21 mouse cellular contexts compared by ENCODE assay signal in the genomic region with DNA sequence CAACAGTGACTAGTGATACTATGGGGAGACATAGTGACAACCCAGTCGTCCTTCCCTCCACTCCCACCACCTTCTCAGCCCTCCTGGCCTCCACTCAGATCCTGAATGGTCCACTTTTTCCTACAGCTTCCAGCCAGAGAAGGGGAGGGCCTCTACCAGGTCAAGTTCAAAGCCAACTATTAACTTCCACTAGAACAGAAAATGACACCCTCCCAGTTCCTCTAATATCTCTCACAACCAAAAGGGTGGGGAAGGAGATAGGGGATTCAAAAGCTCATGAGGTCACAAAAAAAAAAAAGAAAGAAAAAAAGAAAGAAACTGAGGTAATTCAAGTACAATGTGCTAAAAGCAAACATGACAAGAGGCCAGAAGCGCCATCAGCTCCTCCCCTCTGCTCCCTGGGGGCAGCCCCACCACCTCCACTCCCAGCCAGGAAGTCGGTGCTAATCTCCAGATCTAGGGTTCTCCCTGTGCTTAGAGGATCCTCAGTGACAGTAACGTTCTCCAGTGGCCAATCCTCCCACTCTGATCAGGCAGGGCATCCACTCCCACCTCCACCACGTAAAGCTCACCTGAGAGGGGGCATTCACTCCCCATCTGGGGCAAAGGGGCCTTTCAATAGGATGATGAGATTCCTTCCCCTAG. TPM values are rescaled to one million over a fixed set of nuclear protein-coding genes. Genes with fewer than 3 reads are reported as not detected.
DNase-seq lines count a peak whose midpoint lies in the region; ATAC-seq and TF ChIP-seq lines count a peak whose summit lies in the region.
"Had no signal": no experiment of that assay in that cellular context is flagged by ENCODE, and none has a peak within 500 bp of the region (broad histone marks: within the 10 kb centered on the region; RNA-seq: fewer than 3 reads in every experiment).

No protein-coding gene starts in this region.

- DNase-seq in hindbrain, postnatal 0 days (ENCODE audit: low spot score), result no peak
- no peak for DNase-seq in testis, postnatal 14 days (ENCODE audit: low spot score)
- DNase-seq in liver, embryonic 11.5 days (ENCODE audit: low spot score), result no peak
- no peak for DNase-seq in frontal cortex, postnatal 25 days (ENCODE audit: low spot score in 2 of 2)
- no peak for DNase-seq in cerebellum, adult 18-20 months
- DNase-seq: adrenal gland, postnatal 36 days; cerebellum, adult 2 months; gastrocnemius, postnatal 14 days; kidney, adult 18-20 months; kidney, postnatal 14 days; lung, adult 2 months; spleen, adult 18-20 months; thymus, adult 2 months had no signal

- peaks cover 3% of the 10 kb centered on the region; the same call in 1 of the 2 replicates for H3K9me3 ChIP-seq in hindbrain, embryonic 16.5 days (ENCODE audit: control insufficient read depth, low read length)
- H3K9me3 ChIP-seq in hindbrain, postnatal 0 days (ENCODE audit: low read length), result no peaks in the 10 kb centered on the region
- H3K9me3 ChIP-seq in liver, embryonic 11.5 days (ENCODE audit: control insufficient read depth, low read length), result no peaks in the 10 kb centered on the region
- H3K9me3 ChIP-seq: forebrain, embryonic 12.5 days; hindbrain, embryonic 15.5 days; midbrain, embryonic 13.5 days had no signal

- 32% methylated on average over 5 of the region's 5 CpGs for WGBS in hindbrain, embryonic 16.5 days
- 31% methylated on average over 5 of the region's 5 CpGs for WGBS in hindbrain, postnatal 0 days
- WGBS in liver, embryonic 11.5 days, result 21% methylated on average over 5 of the region's 5 CpGs

- no peak for TF ChIP-seq CTCF in hindbrain, postnatal 0 days (IDR thresholded peaks at IDR 0.05; ENCODE audit: low read depth)
- TF ChIP-seq CTCF in testis, adult 2 months (IDR thresholded peaks at IDR 0.05; ENCODE audit: control insufficient read depth, insufficient read depth, insufficient replicate concordance, low read depth, low read length), result no peak

- H3K4me1 ChIP-seq in hindbrain, embryonic 16.5 days (ENCODE audit: control insufficient read depth, insufficient read depth, low read depth, low read length), result no peaks in the 10 kb centered on the region
- H3K4me1 ChIP-seq in hindbrain, postnatal 0 days (ENCODE audit: insufficient read depth, low read length), result no peaks in the 10 kb centered on the region
- peaks cover 9% of the 10 kb centered on the region for H3K4me1 ChIP-seq in testis, adult 2 months (ENCODE audit: control insufficient read depth, insufficient read depth, low read length)
- peaks cover 9% of the 10 kb centered on the region for H3K4me1 ChIP-seq in liver, embryonic 11.5 days (replicated peaks; ENCODE audit: control insufficient read depth, insufficient read depth, low read length)

- no peak for ATAC-seq in hindbrain, embryonic 16.5 days
- ATAC-seq in hindbrain, postnatal 0 days, result no peak
- ATAC-seq in liver, embryonic 11.5 days (replicated peaks; ENCODE audit: low FRiP score), result peak; percentile 48
- peak; percentile 64 for ATAC-seq in megakaryocyte-erythroid progenitor cell, adult 5-6 weeks (replicated peaks; ENCODE audit: low FRiP score, low TSS enrichment, poor library complexity, severe bottlenecking)
- ATAC-seq: midbrain, embryonic 13.5 days had no signal

- no peak overlapping the region for H3K4me3 ChIP-seq in hindbrain, embryonic 16.5 days (ENCODE audit: low read length)
- H3K4me3 ChIP-seq in hindbrain, postnatal 0 days (ENCODE audit: low read length), result no peak overlapping the region
- H3K4me3 ChIP-seq in testis, adult 2 months (ENCODE audit: control insufficient read depth, low read depth, low read length), result no peak overlapping the region
- H3K4me3 ChIP-seq in liver, embryonic 11.5 days (ENCODE audit: low read depth, low read length), result no peak overlapping the region
- H3K4me3 ChIP-seq: embryonic facial prominence, embryonic 10.5 days; forebrain, embryonic 12.5 days; hindbrain, embryonic 15.5 days; midbrain, embryonic 13.5 days; myocyte had no signal

- no peak for TF ChIP-seq POLR2A in testis, adult 2 months (IDR thresholded peaks at IDR 0.05; ENCODE audit: control insufficient read depth, low read depth, low read length)

- H3K4me2 ChIP-seq in hindbrain, embryonic 16.5 days (ENCODE audit: low read length), result no peak overlapping the region
- H3K4me2 ChIP-seq in hindbrain, postnatal 0 days (ENCODE audit: low read depth, low read length), result no peak overlapping the region
- no peak overlapping the region for H3K4me2 ChIP-seq in liver, embryonic 11.5 days
- H3K4me2 ChIP-seq: forebrain, embryonic 12.5 days; hindbrain, embryonic 15.5 days; midbrain, embryonic 13.5 days had no signal

- H3K36me3 ChIP-seq in hindbrain, embryonic 16.5 days (ENCODE audit: control insufficient read depth, insufficient read depth, low read length), result no peaks in the 10 kb centered on the region
- no peaks in the 10 kb centered on the region for H3K36me3 ChIP-seq in hindbrain, postnatal 0 days (ENCODE audit: insufficient read depth, low read length)
- H3K36me3 ChIP-seq in testis, adult 2 months (ENCODE audit: control insufficient read depth, insufficient read depth, low read length), result no peaks in the 10 kb centered on the region
- H3K36me3 ChIP-seq in liver, embryonic 11.5 days (ENCODE audit: control insufficient read depth, insufficient read depth, low read length), result no peaks in the 10 kb centered on the region
- H3K36me3 ChIP-seq: forebrain, embryonic 12.5 days; hindbrain, embryonic 15.5 days; midbrain, embryonic 13.5 days had no signal

- 0 out of 2 replicates have a peak overlapping the region, but pooled peaks have one; percentile 1 for H3K9ac ChIP-seq in hindbrain, embryonic 16.5 days (ENCODE audit: low read depth, low read length)
- H3K9ac ChIP-seq in hindbrain, postnatal 0 days (replicated peaks; ENCODE audit: low read length), result no peak overlapping the region
- no peak overlapping the region for H3K9ac ChIP-seq in liver, embryonic 11.5 days (ENCODE audit: low read depth, low read length)
- H3K9ac ChIP-seq: forebrain, embryonic 12.5 days; hindbrain, embryonic 15.5 days; midbrain, embryonic 13.5 days had no signal

- no peaks in the 10 kb centered on the region for H3K27me3 ChIP-seq in hindbrain, embryonic 16.5 days (replicated peaks; ENCODE audit: control insufficient read depth, insufficient read depth, low read length)
- H3K27me3 ChIP-seq in hindbrain, postnatal 0 days (ENCODE audit: insufficient read depth, low read length), result no peaks in the 10 kb centered on the region
- H3K27me3 ChIP-seq in testis, adult 2 months (ENCODE audit: control insufficient read depth, insufficient read depth, low read length), result no peaks in the 10 kb centered on the region
- peaks cover 3% of the 10 kb centered on the region; the same call in 1 of the 2 replicates for H3K27me3 ChIP-seq in liver, embryonic 11.5 days (replicated peaks; ENCODE audit: control insufficient read depth, insufficient read depth, low read length)

- H3K27ac ChIP-seq in hindbrain, embryonic 16.5 days (ENCODE audit: low read depth, low read length), result no peak overlapping the region
- no peak overlapping the region for H3K27ac ChIP-seq in hindbrain, postnatal 0 days
- peak overlapping the region; percentile 70; the same call in 1 of the 2 replicates for H3K27ac ChIP-seq in testis, adult 2 months (ENCODE audit: control insufficient read depth, insufficient read depth, low read depth, low read length)
- 0 out of 2 replicates have a peak overlapping the region, but pooled peaks have one; percentile 2 for H3K27ac ChIP-seq in liver, embryonic 11.5 days (ENCODE audit: low read depth, low read length)
- H3K27ac ChIP-seq: embryonic facial prominence, embryonic 10.5 days; forebrain, embryonic 12.5 days; hindbrain, embryonic 15.5 days; midbrain, embryonic 13.5 days had no signal

RNA-seq across cellular contexts. Expression of a gene that starts 50.7 kb away (rescaled TPM):
- polyA plus RNA-seq in hindbrain, embryonic 16.5 days (2015; fragmentation: Nextera tagmentation; extraction: Ambion mirVana), result 1.9 and 2.6 TPM in 2 replicates
- 0.50 TPM in 1 of 2 replicates, not detected in the other for total RNA-seq in hindbrain, postnatal 0 days (2014; rRNA removed)
- 1.7 and 2.2 TPM in 2 replicates for polyA plus RNA-seq in hindbrain, postnatal 0 days (2015; fragmentation: Nextera tagmentation; extraction: Ambion mirVana)
- polyA plus RNA-seq in testis, adult 2 months (2012; rRNA removed), result 3.3 and 6.7 TPM in 2 replicates
- 1.3 and 1.8 TPM in 2 replicates for polyA plus RNA-seq in liver, embryonic 11.5 days (2014; fragmentation: Nextera tagmentation; extraction: Ambion mirVana)
- total RNA-seq in megakaryocyte-erythroid progenitor cell, adult 5-6 weeks (2014; fragmentation: Nextera tagmentation), result not detected in 2 replicates
- total RNA-seq in megakaryocyte-erythroid progenitor cell, adult 5-6 weeks (2017), result not detected in 2 replicates

Comparison
In these comparisons a context has a peak if more than half of its experiments do, and no peak if none do; other contexts are left out.
1. ATAC-seq: peak in liver, embryonic 11.5 days (single experiment) and megakaryocyte-erythroid progenitor cell, adult 5-6 weeks (single experiment); none in hindbrain, embryonic 16.5 days (single experiment) and hindbrain, postnatal 0 days (single experiment).
2. H3K27ac ChIP-seq: peak in testis, adult 2 months (single experiment) and liver, embryonic 11.5 days (single experiment); none in hindbrain, embryonic 16.5 days (single experiment) and hindbrain, postnatal 0 days (single experiment).